Mouse (Mus musculus): Measurements from ENCODE around the gene A630001G21Rik. TPM values are rescaled to one million over a fixed set of nuclear protein-coding genes. Genes with fewer than 3 reads are reported as not detected.
A peak's percentile ranks its signal among the peaks of the same experiment; 100 is the strongest.

The A630001G21Rik gene
- polyA plus RNA-seq, 1 experiment from 2014 or later: 0.19 TPM

DNA sequence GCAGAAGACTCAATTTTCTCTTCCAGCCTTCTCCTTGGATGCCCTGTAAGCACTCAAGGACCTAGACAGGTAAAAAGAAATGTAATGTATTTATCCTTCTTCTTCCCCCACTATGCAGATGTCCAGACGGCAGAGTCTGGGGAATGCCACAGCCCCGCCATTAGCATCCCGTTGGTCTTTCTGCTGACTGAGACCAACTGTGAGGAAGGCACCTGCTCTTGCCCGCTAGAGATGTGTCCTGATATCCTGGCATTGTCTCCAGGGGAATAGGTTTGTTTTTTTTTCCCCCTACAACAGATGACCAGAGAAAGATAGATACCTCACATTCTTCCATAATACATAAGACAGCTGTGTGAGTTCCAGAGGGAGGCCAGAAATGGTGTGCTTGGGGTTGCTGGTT, 14.2 kb downstream of the A630001G21Rik start:
- H3K27me3 ChIP-seq (replicated peaks): no peaks in the 10 kb centered on the region
- no peaks in the 10 kb centered on the region for H3K9me3 ChIP-seq
- no peak overlapping the region for H3K4me3 ChIP-seq
- no peak overlapping the region for H3K9ac ChIP-seq
- H3K4me2 ChIP-seq: no peak overlapping the region
- no peak overlapping the region for H3K27ac ChIP-seq
- 79% methylated on average over 4 of the region's 4 CpGs for WGBS
- ATAC-seq (replicated peaks): no peak
- no peaks in the 10 kb centered on the region for H3K36me3 ChIP-seq (replicated peaks)
- no peaks in the 10 kb centered on the region for H3K4me1 ChIP-seq

DNA sequence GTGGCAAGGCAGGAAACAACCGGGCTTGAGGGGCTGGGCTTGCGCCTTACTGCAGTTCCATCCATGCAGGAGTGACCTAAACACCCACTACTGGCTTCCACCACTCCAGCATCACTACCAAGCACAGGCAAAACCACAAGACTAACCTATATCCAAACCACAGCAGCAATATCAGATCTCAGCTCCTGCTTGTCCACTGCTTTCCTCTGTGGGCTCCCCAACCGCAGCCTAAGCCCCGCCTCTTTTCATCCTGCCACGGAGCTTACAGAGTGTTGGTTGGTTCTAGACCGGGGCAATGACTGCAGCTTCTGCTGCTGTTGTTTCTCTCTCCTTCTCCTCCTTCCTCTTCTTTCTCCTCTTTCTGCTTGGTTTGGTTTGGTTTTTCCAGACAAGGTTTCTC, 15.1 kb downstream of the A630001G21Rik start:
- ATAC-seq (replicated peaks): no peak
- 86% methylated on average over 6 of the region's 6 CpGs for WGBS
- Histone ChIP-seq H3K27me3 (replicated peaks) (no peaks in the 10 kb centered on the region), H3K9ac (no peak overlapping the region), H3K9me3 (no peaks in the 10 kb centered on the region), H3K27ac (no peak overlapping the region), H3K36me3 (replicated peaks) (no peaks in the 10 kb centered on the region), H3K4me1 (no peaks in the 10 kb centered on the region), H3K4me3 (no peak overlapping the region), H3K4me2 (no peak overlapping the region)

DNA sequence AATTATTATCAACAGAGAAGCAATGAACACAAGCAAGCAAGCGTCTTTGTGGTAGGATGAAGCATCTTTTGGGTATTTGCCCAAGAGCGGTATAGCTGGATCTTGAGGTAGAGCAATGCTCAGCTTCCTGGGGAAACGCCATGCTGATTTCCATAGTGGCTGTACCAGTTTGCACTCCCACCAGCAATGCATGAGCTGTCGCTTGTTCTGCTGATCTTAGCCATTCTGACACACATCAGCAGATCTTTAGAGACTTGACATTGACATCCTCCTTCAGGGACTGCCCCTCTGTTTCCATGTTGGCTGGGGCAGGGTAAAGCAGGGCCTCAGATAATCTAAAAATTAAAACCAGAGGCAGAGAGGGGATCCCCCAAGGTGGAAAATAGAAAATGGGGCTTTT, 16.8 kb downstream of the A630001G21Rik start:
- H3K9me3 ChIP-seq: no peaks in the 10 kb centered on the region
- H3K9ac ChIP-seq: no peak overlapping the region
- H3K27ac ChIP-seq: no peak overlapping the region
- ATAC-seq (replicated peaks): no peak
- no peaks in the 10 kb centered on the region for H3K36me3 ChIP-seq (replicated peaks)
- no peaks in the 10 kb centered on the region for H3K4me1 ChIP-seq
- H3K4me3 ChIP-seq: no peak overlapping the region
- 89% methylated on average over 4 of the region's 4 CpGs for WGBS
- no peak overlapping the region for H3K4me2 ChIP-seq
- no peaks in the 10 kb centered on the region for H3K27me3 ChIP-seq (replicated peaks)

DNA sequence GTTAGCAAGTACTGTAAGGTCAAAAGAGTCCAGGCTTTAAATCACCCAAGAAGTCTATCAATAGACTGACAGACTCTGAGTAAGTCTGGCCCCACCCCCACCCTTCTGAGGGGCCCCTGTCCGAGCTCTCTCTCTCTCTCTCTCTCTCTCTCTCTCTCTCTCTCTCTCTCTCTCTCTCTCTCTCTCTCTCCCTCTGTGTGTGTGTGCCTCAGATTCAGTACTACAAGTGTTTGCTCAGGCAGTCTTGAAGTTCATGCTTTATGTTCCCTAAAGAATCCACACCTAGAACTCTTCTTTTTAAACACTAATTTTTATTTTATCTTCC, 19.5 kb downstream of the A630001G21Rik start:
- 0% methylated on average over 1 of the region's 1 CpGs for WGBS
- H3K36me3 ChIP-seq (replicated peaks): no peaks in the 10 kb centered on the region
- ATAC-seq (replicated peaks): no peak

DNA sequence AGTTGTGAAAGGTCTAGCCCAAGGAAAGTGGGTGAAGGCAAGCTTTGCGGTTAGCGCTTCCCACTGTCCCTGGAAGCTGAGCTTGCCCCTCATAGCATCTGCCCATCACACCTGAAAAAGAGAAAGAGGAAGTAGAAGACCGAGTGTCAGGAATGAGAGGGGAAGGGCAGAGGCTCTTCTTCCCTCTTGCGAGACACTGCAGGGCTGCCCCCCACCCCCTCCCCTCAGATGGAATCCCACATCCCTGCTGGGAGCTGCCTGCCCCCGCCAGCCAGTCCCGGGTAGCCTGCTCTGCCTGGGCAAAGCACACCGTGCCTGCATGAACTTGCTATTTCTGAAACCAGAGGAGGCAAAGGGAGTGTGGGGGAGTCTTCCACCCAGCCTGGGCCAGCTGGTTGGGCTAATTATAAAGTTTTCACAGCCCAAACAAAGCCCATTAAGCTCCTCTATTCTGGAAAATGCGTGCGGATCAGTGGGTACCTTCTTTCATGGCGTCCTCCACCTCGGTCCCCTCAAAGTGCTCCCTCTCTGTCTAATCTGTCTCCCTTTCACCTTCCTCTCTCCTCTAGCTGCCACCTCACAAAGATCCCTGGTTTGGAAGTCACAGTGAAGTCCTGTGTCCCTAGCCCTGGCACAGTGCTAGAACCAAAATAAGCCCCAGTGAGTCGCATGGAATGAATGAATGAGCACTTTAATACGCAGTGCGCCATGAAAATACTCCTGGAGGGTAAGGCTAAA, 20.0 kb downstream of the A630001G21Rik start:
- Histone ChIP-seq H3K4me3 (no peak overlapping the region), H3K4me2 (no peak overlapping the region), H3K36me3 (replicated peaks) (no peaks in the 10 kb centered on the region), H3K27me3 (replicated peaks) (no peaks in the 10 kb centered on the region), H3K9ac (no peak overlapping the region), H3K27ac (no peak overlapping the region), H3K4me1 (no peaks in the 10 kb centered on the region), H3K9me3 (no peaks in the 10 kb centered on the region)
- no peak for ATAC-seq (replicated peaks)
- 28% methylated on average over 14 of the region's 14 CpGs for WGBS

More for the DNA sequence above, 19.5 kb downstream of the A630001G21Rik start:
- Histone ChIP-seq H3K27ac (no peak overlapping the region), H3K9me3 (no peaks in the 10 kb centered on the region), H3K4me3 (no peak overlapping the region), H3K9ac (no peak overlapping the region), H3K27me3 (replicated peaks) (no peaks in the 10 kb centered on the region), H3K4me1 (no peaks in the 10 kb centered on the region), H3K4me2 (no peak overlapping the region)

DNA sequence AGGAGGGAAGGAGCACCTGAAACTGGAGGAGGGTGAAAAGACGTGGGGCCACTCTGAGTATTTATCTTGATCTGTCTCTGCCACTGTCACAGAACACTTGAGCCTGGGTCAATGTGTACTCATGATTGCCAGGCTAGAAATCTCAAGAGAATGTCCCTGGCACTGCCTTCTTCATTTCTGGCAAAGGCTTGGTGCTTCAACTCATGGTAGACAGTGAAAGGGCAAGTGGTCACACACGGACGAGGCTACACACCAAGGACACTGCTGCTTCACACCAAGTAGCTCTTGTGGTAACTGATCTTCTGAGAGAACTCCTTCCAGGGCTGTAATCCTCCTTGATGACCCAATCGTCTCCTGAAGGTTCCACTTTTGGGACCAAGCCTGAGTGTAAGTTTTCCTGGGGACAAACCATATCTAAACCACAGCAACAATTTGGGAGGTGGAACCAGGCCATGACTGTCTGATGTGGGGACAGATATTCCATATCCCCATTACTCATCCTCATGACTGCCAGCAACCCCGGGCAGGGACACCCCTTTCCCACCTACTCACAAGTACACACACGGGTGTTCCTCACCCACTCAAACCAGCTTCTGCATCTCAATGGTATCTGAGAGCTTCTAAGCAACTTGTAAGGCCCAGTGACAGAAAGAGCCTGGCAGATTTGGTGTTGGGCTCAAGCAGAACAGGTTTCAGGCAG, 20.8 kb downstream of the A630001G21Rik start:
- Histone ChIP-seq H3K36me3 (replicated peaks) (no peaks in the 10 kb centered on the region), H3K4me3 (no peak overlapping the region), H3K9me3 (no peaks in the 10 kb centered on the region), H3K27me3 (replicated peaks) (no peaks in the 10 kb centered on the region), H3K27ac (no peak overlapping the region), H3K4me2 (no peak overlapping the region), H3K9ac (no peak overlapping the region), H3K4me1 (no peaks in the 10 kb centered on the region)
- WGBS: 85% methylated on average over 6 of the region's 6 CpGs
- ATAC-seq (replicated peaks): no peak

DNA sequence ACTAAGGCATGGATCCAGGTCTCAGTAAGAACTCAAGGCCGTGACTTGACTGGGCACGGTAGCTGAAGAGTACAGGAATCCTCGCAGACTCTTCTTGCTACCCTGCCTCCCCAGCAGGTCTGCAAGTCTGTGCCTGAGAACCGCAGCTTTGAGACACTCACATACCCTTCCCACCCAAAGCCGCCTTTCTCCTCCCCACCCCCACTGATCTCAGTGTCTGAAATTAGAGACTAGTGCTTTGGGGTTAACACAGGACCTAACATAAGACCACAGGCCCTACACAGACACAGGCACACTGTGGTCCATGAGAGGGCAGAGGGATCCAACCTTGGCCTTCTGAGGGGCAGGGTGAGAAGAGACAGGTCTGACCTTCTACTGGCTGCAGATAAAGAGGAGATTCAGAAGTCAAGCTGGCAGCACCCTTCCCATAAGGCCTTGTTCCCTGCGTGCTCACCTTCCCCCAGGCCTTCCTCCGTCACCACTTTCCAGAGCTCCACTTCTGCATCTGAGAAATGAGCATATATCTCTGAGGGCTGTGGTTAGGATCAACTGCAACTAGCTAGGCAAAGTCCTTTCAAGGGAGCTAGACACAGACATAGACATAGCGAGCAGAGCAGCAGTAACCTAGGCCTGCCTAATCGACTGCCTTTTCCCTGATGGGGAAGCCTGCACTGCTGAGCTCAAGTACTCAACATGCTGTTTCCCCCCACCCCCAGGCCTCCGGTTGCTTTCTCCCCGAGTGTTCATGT, 26.3 kb downstream of the A630001G21Rik start:
- no peaks in the 10 kb centered on the region for H3K9me3 ChIP-seq
- no peak overlapping the region for H3K4me3 ChIP-seq
- no peak overlapping the region for H3K27ac ChIP-seq
- no peak for ATAC-seq (replicated peaks)
- no peaks in the 10 kb centered on the region for H3K36me3 ChIP-seq (replicated peaks)
- 79% methylated on average over 11 of the region's 11 CpGs for WGBS
- no peaks in the 10 kb centered on the region for H3K4me1 ChIP-seq
- H3K9ac ChIP-seq: no peak overlapping the region
- no peaks in the 10 kb centered on the region for H3K27me3 ChIP-seq (replicated peaks)
- no peak overlapping the region for H3K4me2 ChIP-seq

DNA sequence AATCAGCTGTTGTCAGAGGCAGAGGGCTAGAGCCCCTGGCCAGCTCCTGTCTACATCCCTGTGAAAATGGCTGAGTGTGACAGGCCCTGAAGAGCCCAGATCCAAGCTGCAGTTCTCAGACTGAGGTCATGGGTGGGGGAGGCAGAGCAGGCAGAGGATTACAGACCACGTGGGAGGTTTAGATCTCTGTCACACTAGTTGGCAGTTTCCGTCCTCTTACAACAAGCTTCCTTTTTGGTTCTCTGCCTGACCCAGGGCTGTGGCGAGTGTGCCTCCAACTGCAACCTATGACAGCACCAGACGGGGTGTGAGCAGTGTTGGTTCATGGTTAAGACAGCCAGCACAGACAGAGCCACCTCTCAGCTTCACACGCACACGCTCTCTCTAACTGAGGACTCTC, 26.9 kb downstream of the A630001G21Rik start:
- H3K9me3 ChIP-seq: no peaks in the 10 kb centered on the region
- no peak overlapping the region for H3K9ac ChIP-seq
- H3K27ac ChIP-seq: no peak overlapping the region
- peak; percentile 79 for ATAC-seq (replicated peaks)
- H3K4me1 ChIP-seq: no peaks in the 10 kb centered on the region
- 49% methylated on average over 6 of the region's 6 CpGs for WGBS
- H3K27me3 ChIP-seq (replicated peaks): no peaks in the 10 kb centered on the region
- no peak overlapping the region for H3K4me3 ChIP-seq
- no peaks in the 10 kb centered on the region for H3K36me3 ChIP-seq (replicated peaks)
- H3K4me2 ChIP-seq: no peak overlapping the region

DNA sequence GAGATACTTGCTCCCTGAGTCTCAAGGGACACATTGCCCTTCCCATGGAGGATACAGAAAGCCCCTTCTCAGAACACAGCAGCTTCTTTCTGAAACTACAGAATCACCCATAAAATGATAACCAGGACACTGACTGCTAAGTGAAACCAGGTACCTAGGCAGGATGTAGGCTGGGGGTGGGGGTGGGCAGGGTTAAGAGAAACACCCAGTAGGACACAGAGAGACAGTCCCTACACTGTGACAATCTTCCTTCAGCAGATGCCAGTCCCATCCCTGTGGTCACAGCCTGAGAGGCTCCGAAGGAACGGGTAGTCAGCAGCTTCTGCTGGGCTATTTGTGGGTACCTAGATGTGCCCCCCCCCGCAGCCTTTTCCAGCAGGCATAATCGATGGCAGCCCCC, 27.8 kb downstream of the A630001G21Rik start:
- no peak overlapping the region for H3K4me3 ChIP-seq
- no peaks in the 10 kb centered on the region for H3K4me1 ChIP-seq
- H3K27me3 ChIP-seq (replicated peaks): no peaks in the 10 kb centered on the region
- no peak overlapping the region for H3K4me2 ChIP-seq
- ATAC-seq (replicated peaks): no peak; the same call in 1 of the 2 replicates
- no peak overlapping the region for H3K27ac ChIP-seq
- H3K9me3 ChIP-seq: no peaks in the 10 kb centered on the region
- no peaks in the 10 kb centered on the region for H3K36me3 ChIP-seq (replicated peaks)
- WGBS: 90% methylated on average over 4 of the region's 4 CpGs
- no peak overlapping the region for H3K9ac ChIP-seq

DNA sequence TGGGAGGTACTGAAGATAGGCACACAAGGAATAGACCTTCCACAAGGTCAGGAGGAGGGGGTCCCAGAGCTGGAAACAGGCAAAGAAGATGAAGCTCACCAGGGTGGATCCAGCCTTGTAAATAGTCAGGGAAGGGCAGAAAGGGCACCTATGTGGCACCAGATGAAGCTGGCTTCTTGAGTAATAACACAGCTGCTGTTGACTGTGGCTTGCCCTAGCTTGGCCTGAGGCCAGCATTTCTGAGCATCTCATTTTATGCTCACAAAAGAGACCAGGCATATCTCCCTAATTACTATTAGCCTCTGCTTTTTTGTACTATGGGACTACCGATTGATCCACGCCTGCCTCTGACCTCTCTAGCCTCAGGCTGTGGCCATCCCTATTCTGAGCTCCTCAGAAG, 28.6 kb downstream of the A630001G21Rik start:
- WGBS: 76% methylated on average over 2 of the region's 2 CpGs
- H3K4me2 ChIP-seq: no peak overlapping the region
- no peak overlapping the region for H3K9ac ChIP-seq
- no peaks in the 10 kb centered on the region for H3K36me3 ChIP-seq (replicated peaks)
- no peaks in the 10 kb centered on the region for H3K9me3 ChIP-seq
- no peaks in the 10 kb centered on the region for H3K4me1 ChIP-seq
- no peak for ATAC-seq (replicated peaks)
- no peak overlapping the region for H3K27ac ChIP-seq
- no peaks in the 10 kb centered on the region for H3K27me3 ChIP-seq (replicated peaks)
- no peak overlapping the region for H3K4me3 ChIP-seq

DNA sequence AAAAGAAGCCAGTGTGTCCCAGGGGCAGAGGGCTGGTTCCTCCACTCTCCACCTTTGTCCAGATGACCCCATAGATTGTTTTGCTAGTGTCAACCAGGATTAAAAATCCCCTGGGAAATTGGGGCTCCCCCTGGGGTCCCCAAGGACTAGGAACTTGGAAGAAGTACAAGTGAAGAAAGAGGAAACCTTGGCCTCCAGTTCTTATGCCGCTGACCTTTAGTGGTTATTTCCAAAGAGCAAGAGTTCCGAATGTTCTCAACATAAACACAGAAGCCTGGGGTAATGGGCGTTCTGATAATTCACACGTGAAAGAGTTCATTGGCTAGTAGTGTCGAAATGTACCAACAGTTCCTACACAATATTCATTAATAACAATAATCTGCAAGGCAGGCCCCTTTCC, 31.9 kb downstream of the A630001G21Rik start:
- WGBS: 91% methylated on average over 5 of the region's 5 CpGs
- Histone ChIP-seq H3K9ac (no peak overlapping the region), H3K4me3 (no peak overlapping the region), H3K27me3 (replicated peaks) (no peaks in the 10 kb centered on the region), H3K4me1 (0 out of 2 replicates have a peak, but pooled peaks cover 4% of the 10 kb centered on the region), H3K36me3 (replicated peaks) (no peaks in the 10 kb centered on the region), H3K9me3 (no peaks in the 10 kb centered on the region), H3K27ac (no peak overlapping the region), H3K4me2 (no peak overlapping the region)
- no peak for ATAC-seq (replicated peaks)

DNA sequence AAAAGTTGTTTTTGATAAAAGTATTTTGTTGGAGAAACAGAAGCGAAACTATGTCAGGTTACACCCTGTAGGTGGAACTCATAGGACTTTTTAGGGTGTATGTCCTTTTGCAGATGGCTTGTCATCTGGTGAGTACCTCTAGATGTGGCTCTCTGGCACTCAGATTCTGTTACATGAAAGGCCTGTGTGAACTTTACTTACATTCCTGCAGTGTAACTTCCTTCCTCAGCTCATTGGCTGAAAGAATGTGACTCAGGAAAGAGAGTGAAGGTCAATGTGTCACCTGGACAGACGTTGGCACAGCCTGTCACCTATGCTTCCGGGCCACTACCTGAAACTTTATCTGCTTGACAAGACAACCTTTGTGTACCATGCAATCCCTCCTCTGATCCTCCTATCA, 33.9 kb downstream of the A630001G21Rik start:
- H3K4me1 ChIP-seq: 0 out of 2 replicates have a peak, but pooled peaks cover 4% of the 10 kb centered on the region
- H3K4me2 ChIP-seq: no peak overlapping the region
- H3K9me3 ChIP-seq: no peaks in the 10 kb centered on the region
- H3K36me3 ChIP-seq (replicated peaks): no peaks in the 10 kb centered on the region
- H3K27ac ChIP-seq: no peak overlapping the region
- H3K27me3 ChIP-seq (replicated peaks): no peaks in the 10 kb centered on the region
- no peak overlapping the region for H3K4me3 ChIP-seq
- H3K9ac ChIP-seq: no peak overlapping the region
- 91% methylated on average over 3 of the region's 3 CpGs for WGBS
- no peak for ATAC-seq (replicated peaks)
